Mouse (Mus musculus) central nervous system, embryonic 11.5 days (tissue): ENCODE measurements around the gene Ctnnbip1. TPM values are rescaled to one million over a fixed set of nuclear protein-coding genes. Genes with fewer than 3 reads are reported as not detected.

Experiments used
- polyA plus RNA-seq: library from polyadenylated mRNA; depleted of rRNA; stranded (reverse); fragments of >200 nt; gene quantifications from 2 replicates; pipeline ENCODE4 v1.2.3, GENCODE M21; 2012; rRNA removed

Gene Ctnnbip1
- polyA plus RNA-seq, result 35.4 and 40.5 TPM in 2 replicates

DNA sequence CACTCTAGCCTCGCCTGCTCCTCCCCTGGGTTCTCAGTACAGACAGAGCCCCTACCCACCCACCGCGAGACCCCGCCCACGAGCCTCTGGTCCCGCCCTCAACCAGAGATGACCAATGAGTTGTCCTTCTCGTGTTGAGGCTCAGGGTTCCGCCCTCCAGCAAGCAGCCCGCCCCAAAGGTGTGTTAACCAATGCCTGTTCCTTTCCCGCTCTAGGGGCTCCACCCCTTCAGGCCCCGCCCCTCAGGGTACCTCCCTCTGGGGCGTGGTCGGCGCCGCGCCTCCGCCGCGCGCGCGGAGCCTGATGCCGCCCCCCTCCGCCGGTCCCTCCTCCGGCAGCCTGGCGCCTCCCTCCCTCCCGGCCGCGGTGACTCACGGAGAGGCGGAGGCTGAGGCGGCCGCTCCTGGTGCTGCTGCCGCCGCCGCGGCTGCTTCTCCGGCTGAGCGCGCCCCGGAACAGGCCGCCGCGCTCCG is at the start of gene Ctnnbip1:
Gene Ctnnbip1, plus strand, starts transcription at position 369 of the 473 bp plus-strand sequence.

DNA sequence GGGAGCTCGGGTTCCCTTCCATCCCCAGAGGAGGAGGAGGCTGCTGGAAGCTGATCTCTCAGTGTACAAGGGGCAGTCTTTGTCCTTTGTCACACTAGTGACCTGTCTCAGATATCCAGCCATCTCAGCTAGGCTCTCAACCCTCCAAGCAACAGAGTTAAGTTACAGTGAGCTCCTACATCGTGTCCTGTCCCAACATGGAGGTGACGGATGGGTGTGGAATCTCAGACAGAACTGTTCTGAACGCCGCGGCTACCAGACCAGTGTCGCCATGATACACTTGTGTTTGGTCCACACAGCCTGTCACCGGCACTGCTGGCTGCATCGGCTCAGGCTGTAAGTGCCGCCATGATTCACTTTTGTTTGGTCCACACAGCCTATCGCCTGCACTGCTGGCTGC is 41.0 kb upstream of the Ctnnbip1 start, which contains the start of gene Tmem274:
Gene Tmem274, plus strand, starts transcription at position 301 of the 400 bp plus-strand sequence.

DNA sequence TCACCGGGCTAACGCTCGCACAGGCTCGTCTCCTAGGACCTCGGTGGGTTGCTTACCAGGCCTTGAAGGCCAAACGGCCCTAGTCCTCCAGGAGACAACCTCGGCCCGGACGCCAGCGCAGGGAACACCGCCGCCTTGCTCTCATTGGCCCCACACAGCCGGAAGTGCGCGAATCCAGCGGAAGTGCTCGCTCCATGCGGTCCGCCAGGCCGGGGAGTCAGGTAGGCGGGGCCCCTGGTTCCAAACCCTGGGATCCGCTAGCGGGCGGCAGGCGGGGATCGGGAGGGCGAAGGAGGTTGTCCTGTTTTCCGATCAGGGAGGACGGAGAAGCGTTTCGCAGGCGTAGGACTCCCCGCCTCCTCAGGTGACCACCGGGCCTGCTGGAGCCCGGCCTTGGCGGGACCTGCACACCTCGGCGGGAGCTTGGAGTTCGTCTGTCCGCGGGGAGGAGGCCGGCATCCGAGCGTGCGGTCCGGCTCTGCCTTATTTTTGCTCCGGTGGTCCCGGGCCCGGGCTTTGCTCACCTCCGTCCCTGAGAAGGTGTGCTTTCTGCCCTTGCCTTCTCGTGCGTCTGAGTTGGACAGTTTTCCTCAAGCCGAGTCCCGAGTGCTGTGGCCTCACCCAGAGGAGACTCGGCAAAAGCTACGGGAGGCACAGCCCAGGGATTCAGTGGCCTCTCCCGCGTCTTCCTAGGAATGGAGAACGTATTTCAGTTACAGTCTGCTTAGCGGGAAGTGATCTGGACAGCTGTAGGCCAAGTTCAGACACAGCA is 32.8 kb upstream of the Ctnnbip1 start, which contains the start of the genes Nmnat1 and Lzic:
Gene Nmnat1, minus strand, starts transcription at position 150 of the 772 bp plus-strand sequence.
Gene Lzic, plus strand, starts transcription at position 177 of the 772 bp plus-strand sequence.

DNA sequence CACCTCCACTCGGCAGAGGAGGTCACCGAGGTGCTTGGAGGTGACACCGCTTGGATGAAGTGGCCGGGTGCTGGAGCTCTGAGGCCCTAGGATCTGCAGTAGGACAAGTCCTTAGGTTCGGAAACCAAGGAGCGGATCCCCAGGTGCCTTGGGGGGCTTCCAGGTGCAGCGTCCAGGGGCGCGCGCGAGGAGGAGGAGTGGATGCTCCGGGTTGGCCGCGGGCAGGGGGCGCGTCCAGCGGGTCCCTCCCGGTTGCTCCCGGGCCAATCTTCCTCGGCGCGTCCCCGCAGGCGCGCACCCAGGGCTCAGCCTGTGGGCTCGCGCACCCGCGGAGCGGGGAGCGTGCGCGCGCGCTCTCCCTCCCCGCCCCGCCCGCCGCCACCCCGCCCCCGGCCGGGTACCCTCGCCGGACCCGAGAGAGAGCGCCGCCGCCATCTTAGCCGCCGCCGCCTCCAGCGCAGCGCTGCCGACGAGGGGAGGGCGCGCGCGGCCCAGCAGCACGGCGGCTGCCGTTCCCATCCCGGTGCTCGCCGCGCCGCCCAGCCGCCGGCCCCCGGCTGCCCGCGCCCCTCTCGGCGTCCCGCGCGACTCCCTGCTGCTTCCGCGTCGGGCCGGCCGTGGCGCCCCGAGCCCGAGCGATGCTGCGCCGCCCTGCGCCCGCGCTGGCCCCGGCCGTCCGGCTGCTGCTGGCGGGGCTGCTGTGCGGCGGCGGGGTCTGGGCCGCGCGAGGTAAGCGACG is 68.2 kb downstream of the Ctnnbip1 start, which contains the start of gene Clstn1:
Gene Clstn1, plus strand, starts transcription at position 425 of the 739 bp plus-strand sequence.

Other genes with a start within 250 kb of the Ctnnbip1 start
- 84.2 and 87.8 TPM in 2 replicates for gene Kif1b, start 210.5 kb upstream of the Ctnnbip1 start, polyA plus RNA-seq
- gene Ube4b, start 91.5 kb upstream of the Ctnnbip1 start, polyA plus RNA-seq, result 91.4 and 116 TPM in 2 replicates
- 0.24 TPM in 1 of 2 replicates, not detected in the other for gene Rbp7, start 63.3 kb upstream of the Ctnnbip1 start, polyA plus RNA-seq
- gene Tmem274, start 40.9 kb upstream of the Ctnnbip1 start, polyA plus RNA-seq, result not detected in 2 replicates
- 10.7 and 13.0 TPM in 2 replicates for gene Nmnat1, start 33.0 kb upstream of the Ctnnbip1 start, polyA plus RNA-seq
- gene Lzic, start 33.0 kb upstream of the Ctnnbip1 start, polyA plus RNA-seq, result 38.8 and 38.9 TPM in 2 replicates
- 48.2 and 62.5 TPM in 2 replicates for gene Clstn1, start 68.2 kb downstream of the Ctnnbip1 start, polyA plus RNA-seq
- gene Pik3cd, start 184.3 kb downstream of the Ctnnbip1 start, polyA plus RNA-seq, result 8.3 TPM in 2 replicates
- gene Tmem201, start 219.8 kb downstream of the Ctnnbip1 start, polyA plus RNA-seq, result 46.6 and 58.3 TPM in 2 replicates